Mouse (Mus musculus) C2C12 (cell line): ENCODE results near the gene Hhipl2.

Source experiments
- CEBPB ChIP-seq: IDR thresholded peaks from one replicate; pipeline ENCODE4 v1.6.1; 2011; ENCODE audit warnings: low read depth, mild to moderate bottlenecking, control low read depth, moderate library complexity
- CTCF ChIP-seq: IDR thresholded peaks from one replicate; pipeline ENCODE4 v1.5.1; 2011; ENCODE audit not compliant: control insufficient read depth, insufficient read depth, insufficient read length
- MAX ChIP-seq: IDR thresholded peaks from one replicate; pipeline ENCODE4 v1.6.1; 2011; ENCODE audit warnings: mild to moderate bottlenecking, control low read depth
- USF1 ChIP-seq: IDR thresholded peaks from one replicate; pipeline ENCODE4 v1.6.1; 2011; ENCODE audit warnings: low read depth, mild to moderate bottlenecking, control low read depth, moderate library complexity

GRCm38 (mm10) chr1:183368601-183369400 is 49.2 kb upstream of the Hhipl2 start:
- no peak for TF ChIP-seq CEBPB
- TF ChIP-seq CTCF = no peak
- TF ChIP-seq MAX = no peak
- TF ChIP-seq USF1 = no peak
